Mouse (Mus musculus) hindbrain, embryonic 11.5 days (tissue): ENCODE measurements around the gene Olfr328. TPM values are rescaled to one million over a fixed set of nuclear protein-coding genes. Genes with fewer than 3 reads are reported as not detected.
"Not testable (repeated sequence)": the region's sequence is repeated elsewhere in the genome, so short reads cannot be mapped to it uniquely, and the experiment has no call there.

Experiments
- ATAC-seq: fragments of 200-750 bp; cut with Nextera tagmentation; 2 replicates; pipeline ENCODE4 v1.8.0; 2017; ENCODE audit warnings: mild to moderate bottlenecking, moderate TSS enrichment, moderate library complexity; ENCODE audit not compliant: low FRiP score
- DNase-seq: peaks from one replicate; pipeline ENCODE4 v3.0.0-alpha.2; 2015; ENCODE audit warnings: low spot score
- H3K27ac ChIP-seq: fragments of 300-500 bp; sonication (generic); 2 replicates; pipeline ENCODE4 v1.5.1; 2014; ENCODE audit warnings: mild to moderate bottlenecking, low read depth, low read length
- H3K27me3 ChIP-seq: fragments of 300-500 bp; sonication (generic); 2 replicates; pipeline ENCODE4 v1.6.1; 2014; ENCODE audit warnings: mild to moderate bottlenecking, low read length, moderate library complexity, mixed read lengths; ENCODE audit not compliant: control insufficient read depth, insufficient read depth
- H3K36me3 ChIP-seq: fragments of 300-500 bp; sonication (generic); 2 replicates; pipeline ENCODE4 v1.6.1; 2014; ENCODE audit warnings: mild to moderate bottlenecking, low read length, moderate library complexity, mixed read lengths; ENCODE audit not compliant: control insufficient read depth, insufficient read depth
- H3K4me1 ChIP-seq: fragments of 300-500 bp; sonication (generic); replicated peaks from 2 replicates; pipeline ENCODE4 v1.6.1; 2014; ENCODE audit warnings: low read length, mixed read lengths; ENCODE audit not compliant: control insufficient read depth, insufficient read depth
- H3K4me2 ChIP-seq: fragments of 300-500 bp; sonication (generic); replicated peaks from 2 replicates; pipeline ENCODE4 v1.6.1; 2014; ENCODE audit warnings: mild to moderate bottlenecking, low read depth, low read length
- H3K4me3 ChIP-seq: fragments of 300-500 bp; sonication (generic); 2 replicates; pipeline ENCODE4 v1.5.1; 2014; ENCODE audit warnings: low read depth, low read length
- H3K9ac ChIP-seq: fragments of 300-500 bp; sonication (generic); 2 replicates; pipeline ENCODE4 v1.6.1; 2014; ENCODE audit warnings: low read depth, low read length
- H3K9me3 ChIP-seq: fragments of 300-500 bp; sonication (generic); 2 replicates; pipeline ENCODE4 v1.6.1; 2016; ENCODE audit warnings: low read length; ENCODE audit not compliant: control insufficient read depth
- WGBS: fragments of 180-500 bp; shearing (Covaris S2); extraction: QIAGEN DNeasy Blood & Tissue Kit; methylation state at CpG from one replicate; pipeline ENCODE4 v1.1.7; 2014; 5-methylcytosine and 5-hydroxymethylcytosine counted together
- polyA plus RNA-seq: library from polyadenylated mRNA; unstranded; fragments of >200 nt; fragmentation: Nextera tagmentation; extraction: Ambion mirVana; gene quantifications from 2 replicates; pipeline ENCODE4 v1.2.1, GENCODE M21; 2014

The Olfr328 gene
- polyA plus RNA-seq, 1 experiment from 2014 or later: 0.09 TPM

DNA sequence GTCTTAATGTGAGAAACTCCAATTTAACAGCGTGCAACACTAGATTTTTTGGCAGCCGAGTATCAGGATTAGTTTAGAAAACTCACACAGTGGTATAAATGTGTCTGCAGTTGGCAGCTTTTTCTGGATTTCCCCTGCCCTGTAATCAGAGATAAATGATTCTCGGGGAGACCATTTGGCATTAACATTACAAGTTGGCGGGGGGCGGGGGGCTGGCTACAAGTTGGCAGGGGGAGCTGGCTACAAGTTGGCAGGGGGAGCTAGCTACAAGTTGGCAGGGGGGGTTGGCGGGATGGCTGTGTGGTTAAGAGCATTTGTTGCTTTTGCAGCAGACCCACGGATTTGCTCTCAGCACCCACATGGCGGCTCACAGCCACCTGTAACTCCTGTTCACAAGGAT lies 23.2 kb upstream of the Olfr328 start:
- Histone ChIP-seq H3K27me3 (no peaks in the 10 kb centered on the region), H3K4me2 (no peak overlapping the region), H3K4me3 (no peak overlapping the region), H3K9ac (no peak overlapping the region), H3K27ac (no peak overlapping the region), H3K4me1 (no peaks in the 10 kb centered on the region), H3K36me3 (no peaks in the 10 kb centered on the region), H3K9me3 (no peaks in the 10 kb centered on the region)
- 85% methylated on average over 8 of the region's 8 CpGs for WGBS
- no peak for DNase-seq
- ATAC-seq: no peak

DNA sequence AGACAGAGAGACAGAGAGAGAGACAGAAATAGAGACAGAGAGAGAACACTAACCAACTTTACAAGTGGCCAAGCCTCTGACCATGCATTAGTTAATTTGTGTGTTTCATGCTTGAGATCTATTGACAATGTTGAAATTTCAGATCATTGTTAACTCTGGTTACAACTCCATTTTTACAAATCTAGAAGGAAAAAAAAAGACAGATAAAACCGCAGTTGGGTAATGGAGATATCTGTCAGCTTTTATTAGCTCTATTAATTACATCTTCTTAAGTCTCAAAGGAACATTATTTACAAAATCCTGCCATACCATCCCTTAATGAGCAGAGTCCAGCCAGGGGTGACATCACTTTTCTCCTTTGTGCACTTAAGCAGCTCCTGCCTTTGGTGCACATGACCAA lies 22.0 kb upstream of the Olfr328 start, which contains the start of gene Olfr325:
Olfr325 (plus strand) TSS at position 301 of the 400 bp plus-strand sequence.
- 88% methylated on average over 1 of the region's 1 CpGs for WGBS
- Histone ChIP-seq H3K4me3 (no peak within 1 kb of the TSS), H3K9ac (no peak within 1 kb of the TSS), H3K27ac (no peak within 1 kb of the TSS), H3K9me3 (no peaks in the 10 kb centered on the region), H3K36me3 (no peaks in the 10 kb centered on the region), H3K4me2 (no peak within 1 kb of the TSS), H3K4me1 (no peaks in the 10 kb centered on the region), H3K27me3 (no peaks in the 10 kb centered on the region)
- ATAC-seq (no peak), DNase-seq (no peak)

DNA sequence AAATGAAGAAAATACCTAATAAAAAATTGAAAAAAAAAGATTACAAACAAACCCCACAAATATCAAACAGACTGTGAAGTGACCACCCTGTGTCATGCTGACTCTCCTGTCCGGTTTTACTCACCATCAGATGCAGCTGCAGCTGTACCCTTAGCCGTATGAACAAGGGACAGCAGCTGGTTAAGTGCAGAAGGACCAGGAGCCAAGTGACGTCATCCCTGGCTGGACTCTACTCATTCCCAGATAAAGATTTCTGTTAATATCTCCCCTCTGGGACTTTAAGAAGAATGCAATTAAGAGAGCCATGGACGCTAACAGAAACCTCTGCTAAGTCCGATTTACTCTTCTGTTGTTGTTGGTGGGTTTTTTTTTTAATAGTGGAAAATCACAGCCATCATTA lies 15.0 kb upstream of the Olfr328 start, which contains the start of gene Olfr224:
Olfr224 (minus strand) TSS at position 149 of the 400 bp plus-strand sequence.
- no peaks in the 10 kb centered on the region for H3K9me3 ChIP-seq
- ATAC-seq (no peak), DNase-seq (no peak)
- no peak within 1 kb of the TSS for H3K9ac ChIP-seq
- no peak within 1 kb of the TSS for H3K4me3 ChIP-seq
- no peak within 1 kb of the TSS for H3K27ac ChIP-seq
- H3K27me3 ChIP-seq: no peaks in the 10 kb centered on the region
- H3K4me2 ChIP-seq: no peak within 1 kb of the TSS
- H3K36me3 ChIP-seq: no peaks in the 10 kb centered on the region
- WGBS: 83% methylated on average over 5 of the region's 5 CpGs
- no peaks in the 10 kb centered on the region for H3K4me1 ChIP-seq

DNA sequence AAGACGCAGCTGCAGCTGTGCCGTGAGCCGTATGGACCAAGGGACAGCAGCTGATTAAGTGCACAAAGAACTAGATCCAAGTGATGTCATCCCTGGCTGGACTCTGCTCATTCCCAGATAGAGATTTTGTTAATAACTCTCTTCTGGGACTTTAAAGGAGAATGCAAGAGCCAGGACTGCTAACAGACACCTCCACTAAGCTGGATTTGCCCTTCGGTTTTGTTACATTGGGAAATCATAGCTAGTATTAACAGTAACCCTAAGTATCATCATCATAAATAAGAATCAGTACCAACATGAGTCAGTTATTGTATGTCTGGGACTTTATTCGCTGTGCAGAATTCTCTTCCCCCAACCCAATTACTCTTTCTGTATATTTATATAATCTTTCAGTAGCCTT lies 9.1 kb downstream of the Olfr328 start, which contains the start of gene Olfr329-ps:
Olfr329-ps (minus strand) TSS at position 101 of the 400 bp plus-strand sequence.
- WGBS: 80% methylated on average over 5 of the region's 5 CpGs
- no peaks in the 10 kb centered on the region for H3K36me3 ChIP-seq

DNA sequence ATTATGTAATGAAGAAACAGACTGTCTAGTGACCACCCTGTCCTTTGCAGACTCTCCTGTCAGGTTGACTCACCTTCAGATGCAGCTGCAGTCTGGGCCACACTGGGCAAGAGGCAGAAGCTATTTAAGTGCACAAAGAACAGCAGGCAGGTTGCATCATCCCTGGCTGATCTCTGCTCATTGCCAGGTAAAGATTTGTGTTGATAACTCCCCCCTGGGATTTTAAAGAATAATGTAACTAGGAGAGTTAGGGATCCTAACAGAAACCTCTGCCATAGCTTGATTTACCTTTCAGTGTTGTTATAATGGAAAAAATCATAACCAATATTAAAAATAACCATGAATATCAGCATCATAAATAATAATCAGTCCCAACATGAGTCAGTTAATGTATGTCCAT lies 20.7 kb downstream of the Olfr328 start, which contains the start of gene Olfr330:
Olfr330 (minus strand) TSS at position 101 of the 400 bp plus-strand sequence.
- not testable (repeated sequence) for DNase-seq, H3K36me3 ChIP-seq, ATAC-seq, H3K27ac ChIP-seq, H3K4me2 ChIP-seq, H3K4me1 ChIP-seq, H3K9me3 ChIP-seq, H3K27me3 ChIP-seq, H3K4me3 ChIP-seq, H3K9ac ChIP-seq

More for the DNA sequence above, 9.1 kb downstream of the Olfr328 start, which contains the start of gene Olfr329-ps:
- Histone ChIP-seq H3K4me1 (no peaks in the 10 kb centered on the region), H3K27ac (no peak within 1 kb of the TSS), H3K9me3 (no peaks in the 10 kb centered on the region), H3K4me2 (no peak within 1 kb of the TSS), H3K4me3 (no peak within 1 kb of the TSS), H3K27me3 (no peaks in the 10 kb centered on the region), H3K9ac (no peak within 1 kb of the TSS)
- no peak for ATAC-seq
- DNase-seq: no peak

DNA sequence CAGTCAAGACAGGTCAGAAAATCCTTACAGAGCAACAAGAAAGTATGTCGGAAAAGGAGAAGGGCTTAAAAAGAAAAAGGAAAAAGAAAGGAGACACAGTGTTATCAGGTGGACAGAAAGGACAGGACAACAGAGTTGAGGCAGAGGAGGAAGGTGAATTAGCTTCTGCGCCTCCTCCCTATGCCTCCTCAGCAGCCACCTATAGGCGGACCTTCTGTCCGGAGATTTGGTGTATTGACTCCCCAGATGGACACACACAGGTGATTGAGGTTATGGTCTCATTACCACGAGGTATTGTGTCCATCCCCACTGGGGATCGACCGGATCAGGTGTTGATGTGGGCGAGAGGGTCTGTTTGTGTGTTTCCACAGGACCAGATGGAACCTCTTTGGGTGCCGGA lies 35.7 kb downstream of the Olfr328 start:
- not testable (repeated sequence) for H3K9ac ChIP-seq, H3K27me3 ChIP-seq, DNase-seq, H3K36me3 ChIP-seq, H3K4me3 ChIP-seq, ATAC-seq, H3K27ac ChIP-seq, H3K4me2 ChIP-seq, H3K4me1 ChIP-seq, H3K9me3 ChIP-seq
- WGBS: 89% methylated on average over 7 of the region's 9 CpGs

DNA sequence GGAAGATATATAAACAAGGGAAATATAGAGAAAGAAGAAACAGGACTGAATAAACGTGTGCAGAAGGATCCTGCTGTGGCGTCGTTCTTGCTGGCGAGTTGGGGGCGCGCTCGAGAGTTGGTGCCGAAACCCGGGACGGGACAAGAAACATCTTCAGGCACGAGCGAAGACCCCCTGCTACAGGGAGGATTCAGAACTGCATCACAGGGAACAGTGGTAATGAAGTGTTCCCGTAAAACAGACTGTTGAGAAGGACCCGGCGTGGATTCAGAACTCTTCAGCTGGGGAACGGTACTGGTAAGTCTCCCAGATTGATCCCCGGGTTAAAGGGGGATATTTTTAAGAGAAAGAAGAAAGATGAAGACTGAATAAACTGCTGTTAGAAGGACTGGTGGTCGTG lies 36.5 kb downstream of the Olfr328 start:
- WGBS: 93% methylated on average over 15 of the region's 18 CpGs
- not testable (repeated sequence) for H3K36me3 ChIP-seq, H3K4me3 ChIP-seq, DNase-seq, H3K9ac ChIP-seq, H3K4me1 ChIP-seq, ATAC-seq, H3K4me2 ChIP-seq, H3K27me3 ChIP-seq, H3K27ac ChIP-seq, H3K9me3 ChIP-seq

DNA sequence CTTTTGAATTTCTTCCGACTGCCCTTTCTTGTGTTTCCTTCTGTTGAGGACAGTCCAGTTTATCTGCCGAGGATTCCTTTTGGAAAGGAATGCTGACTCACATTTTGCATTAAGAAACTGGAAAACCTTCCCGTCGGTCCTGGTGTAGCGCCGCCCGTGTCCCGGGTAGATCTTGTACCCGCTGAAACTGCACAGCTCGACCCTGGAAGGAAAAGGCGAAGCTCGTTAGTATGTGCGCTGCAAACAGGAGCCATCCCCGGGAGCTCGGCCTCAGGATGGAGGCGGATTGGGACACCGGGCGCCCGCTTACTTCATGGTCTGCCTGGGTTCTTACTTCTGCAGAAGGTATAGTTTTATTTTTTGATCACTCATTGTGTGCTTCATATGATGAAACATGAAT lies 46.4 kb downstream of the Olfr328 start:
- not testable (repeated sequence) for ATAC-seq, H3K9me3 ChIP-seq, H3K4me1 ChIP-seq, H3K9ac ChIP-seq, H3K27me3 ChIP-seq, H3K4me3 ChIP-seq, H3K4me2 ChIP-seq, H3K27ac ChIP-seq, H3K36me3 ChIP-seq, DNase-seq
- WGBS: 87% methylated on average over 19 of the region's 19 CpGs

DNA sequence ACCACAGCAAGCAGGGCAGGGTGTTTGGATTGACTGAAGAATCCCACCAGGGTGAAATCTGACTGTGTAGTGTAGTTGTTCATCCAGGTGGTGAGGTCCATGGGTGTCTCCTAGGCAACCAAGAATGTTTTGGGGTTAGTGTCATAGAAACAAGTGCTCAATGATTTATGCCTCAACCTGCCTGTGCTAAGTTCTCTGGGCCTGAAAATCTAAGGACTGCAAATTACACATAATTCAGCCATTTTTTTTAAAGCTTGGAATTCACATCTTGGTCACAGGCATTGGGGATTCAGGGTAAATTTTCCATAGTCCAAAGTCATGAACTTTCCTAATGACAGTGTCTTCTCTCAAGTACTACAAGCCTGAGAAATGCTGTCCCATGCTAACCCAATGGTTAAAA lies 53.0 kb downstream of the Olfr328 start, which contains the start of gene Olfr331:
Olfr331 (minus strand) TSS at position 101 of the 400 bp plus-strand sequence.
- not testable (repeated sequence) for H3K4me2 ChIP-seq, H3K27ac ChIP-seq, H3K9me3 ChIP-seq

More for the DNA sequence above, 53.0 kb downstream of the Olfr328 start, which contains the start of gene Olfr331:
- not testable (repeated sequence) for H3K4me3 ChIP-seq, H3K4me1 ChIP-seq, H3K27me3 ChIP-seq, H3K9ac ChIP-seq, H3K36me3 ChIP-seq, ATAC-seq, DNase-seq
